Mouse (Mus musculus): ENCODE results near the gene Scn4b. TPM values are rescaled to one million over a fixed set of nuclear protein-coding genes. Genes with fewer than 3 reads are reported as not detected.

The Scn4b gene
- 0.12 TPM in 2 replicates for polyA plus RNA-seq (2014; fragmentation: Nextera tagmentation; extraction: Ambion mirVana)

GRCm38 (mm10) chr9:45138191-45139032 is at the start of gene Scn4b:
Scn4b (plus strand) TSS chr9:45138395.
- WGBS, result under 1% methylated on average over 74 of the region's 76 CpGs
- H3K4me1 ChIP-seq (ENCODE audit: control insufficient read depth, insufficient read depth, low read length), result 0 out of 2 replicates have a peak, but pooled peaks cover 3% of the 10 kb centered on the region
- ATAC-seq (ENCODE audit: insufficient read depth, low FRiP score, low TSS enrichment), result no peak

GRCm38 (mm10) chr9:45090811-45091210 is 47.4 kb upstream of the Scn4b start:
- H3K27me3 ChIP-seq (ENCODE audit: control insufficient read depth, insufficient read depth, low read length), result no peaks in the 10 kb centered on the region
- ATAC-seq (ENCODE audit: insufficient read depth, low FRiP score, low TSS enrichment) (no peak), DNase-seq (ENCODE audit: low spot score) (no peak)
- no peak overlapping the region for H3K9ac ChIP-seq (ENCODE audit: low read length)
- no peaks in the 10 kb centered on the region for H3K36me3 ChIP-seq (ENCODE audit: control insufficient read depth, insufficient read depth, low read length)
- H3K4me3 ChIP-seq (ENCODE audit: low read depth, low read length), result no peak overlapping the region
- whole genome bisulfite sequencing, result 69% methylated on average over 3 of the region's 3 CpGs
- H3K9me3 ChIP-seq (ENCODE audit: control insufficient read depth, low read length), result no peaks in the 10 kb centered on the region
- no peak overlapping the region for H3K27ac ChIP-seq (ENCODE audit: low read depth, low read length)
- no peak overlapping the region for H3K4me2 ChIP-seq (ENCODE audit: low read depth)
- no peaks in the 10 kb centered on the region for H3K4me1 ChIP-seq (ENCODE audit: control insufficient read depth, insufficient read depth, low read length)

More at GRCm38 (mm10) chr9:45138191-45139032, at the start of gene Scn4b:
- Histone ChIP-seq H3K4me3 (ENCODE audit: low read depth, low read length) (peak within 1 kb of the TSS; percentile 47), H3K4me2 (ENCODE audit: low read depth) (peak within 1 kb of the TSS; percentile 90), H3K36me3 (ENCODE audit: control insufficient read depth, insufficient read depth, low read length) (no peaks in the 10 kb centered on the region), H3K27me3 (ENCODE audit: control insufficient read depth, insufficient read depth, low read length) (peaks cover 40% of the 10 kb centered on the region), H3K9ac (ENCODE audit: low read length) (peak within 1 kb of the TSS; percentile 44), H3K9me3 (ENCODE audit: control insufficient read depth, low read length) (no peaks in the 10 kb centered on the region), H3K27ac (ENCODE audit: low read depth, low read length) (no peak within 1 kb of the TSS)
- peak; percentile 66 for DNase-seq (ENCODE audit: low spot score)

- Histone ChIP-seq H3K9ac (ENCODE audit: low read length) (no peak overlapping the region), H3K4me3 (ENCODE audit: low read depth, low read length) (no peak overlapping the region), H3K27me3 (ENCODE audit: control insufficient read depth, insufficient read depth, low read length) (no peaks in the 10 kb centered on the region), H3K4me1 (ENCODE audit: control insufficient read depth, insufficient read depth, low read length) (no peaks in the 10 kb centered on the region), H3K27ac (ENCODE audit: low read depth, low read length) (no peak overlapping the region), H3K36me3 (ENCODE audit: control insufficient read depth, insufficient read depth, low read length) (no peaks in the 10 kb centered on the region), H3K9me3 (ENCODE audit: control insufficient read depth, low read length) (no peaks in the 10 kb centered on the region), H3K4me2 (ENCODE audit: low read depth) (no peak overlapping the region)
- WGBS, result 62% methylated on average over 4 of the region's 4 CpGs
- no peak for DNase-seq (ENCODE audit: low spot score)
- no peak for ATAC-seq (ENCODE audit: insufficient read depth, low FRiP score, low TSS enrichment)
These were observed 45.6 kb upstream of the Scn4b start for GRCm38 (mm10) chr9:45092641-45093040.

GRCm38 (mm10) chr9:45095149-45095937 is 42.9 kb upstream of the Scn4b start:
- WGBS, result 82% methylated on average over 6 of the region's 6 CpGs
- ATAC-seq (ENCODE audit: insufficient read depth, low FRiP score, low TSS enrichment) (no peak), DNase-seq (ENCODE audit: low spot score) (no peak)
- Histone ChIP-seq H3K4me2 (ENCODE audit: low read depth) (no peak overlapping the region), H3K27me3 (ENCODE audit: control insufficient read depth, insufficient read depth, low read length) (no peaks in the 10 kb centered on the region), H3K36me3 (ENCODE audit: control insufficient read depth, insufficient read depth, low read length) (no peaks in the 10 kb centered on the region), H3K4me1 (ENCODE audit: control insufficient read depth, insufficient read depth, low read length) (no peaks in the 10 kb centered on the region), H3K27ac (ENCODE audit: low read depth, low read length) (no peak overlapping the region), H3K4me3 (ENCODE audit: low read depth, low read length) (no peak overlapping the region), H3K9ac (ENCODE audit: low read length) (no peak overlapping the region), H3K9me3 (ENCODE audit: control insufficient read depth, low read length) (no peaks in the 10 kb centered on the region)

- H3K4me2 ChIP-seq (ENCODE audit: low read depth), result no peak overlapping the region
- ATAC-seq (ENCODE audit: insufficient read depth, low FRiP score, low TSS enrichment), result no peak
- no peak overlapping the region for H3K4me3 ChIP-seq (ENCODE audit: low read depth, low read length)
- no peak for DNase-seq (ENCODE audit: low spot score)
- H3K4me1 ChIP-seq (ENCODE audit: control insufficient read depth, insufficient read depth, low read length), result no peaks in the 10 kb centered on the region
- H3K27ac ChIP-seq (ENCODE audit: low read depth, low read length), result no peak overlapping the region
- no peaks in the 10 kb centered on the region for H3K36me3 ChIP-seq (ENCODE audit: control insufficient read depth, insufficient read depth, low read length)
- H3K9me3 ChIP-seq (ENCODE audit: control insufficient read depth, low read length), result no peaks in the 10 kb centered on the region
- WGBS, result 91% methylated on average over 5 of the region's 5 CpGs
- no peaks in the 10 kb centered on the region for H3K27me3 ChIP-seq (ENCODE audit: control insufficient read depth, insufficient read depth, low read length)
- no peak overlapping the region for H3K9ac ChIP-seq (ENCODE audit: low read length)
These were observed 40.3 kb upstream of the Scn4b start for GRCm38 (mm10) chr9:45097877-45098276.

GRCm38 (mm10) chr9:45098426-45098825 is 39.8 kb upstream of the Scn4b start:
- WGBS, result 56% methylated on average over 3 of the region's 3 CpGs
- no peak for DNase-seq (ENCODE audit: low spot score)
- Histone ChIP-seq H3K27me3 (ENCODE audit: control insufficient read depth, insufficient read depth, low read length) (no peaks in the 10 kb centered on the region), H3K9me3 (ENCODE audit: control insufficient read depth, low read length) (no peaks in the 10 kb centered on the region), H3K27ac (ENCODE audit: low read depth, low read length) (no peak overlapping the region), H3K4me1 (ENCODE audit: control insufficient read depth, insufficient read depth, low read length) (no peaks in the 10 kb centered on the region), H3K36me3 (ENCODE audit: control insufficient read depth, insufficient read depth, low read length) (no peaks in the 10 kb centered on the region), H3K4me2 (ENCODE audit: low read depth) (no peak overlapping the region), H3K9ac (ENCODE audit: low read length) (no peak overlapping the region), H3K4me3 (ENCODE audit: low read depth, low read length) (no peak overlapping the region)
- no peak for ATAC-seq (ENCODE audit: insufficient read depth, low FRiP score, low TSS enrichment)

- no peaks in the 10 kb centered on the region for H3K9me3 ChIP-seq (ENCODE audit: control insufficient read depth, low read length)
- H3K27me3 ChIP-seq (ENCODE audit: control insufficient read depth, insufficient read depth, low read length), result no peaks in the 10 kb centered on the region
- ATAC-seq (ENCODE audit: insufficient read depth, low FRiP score, low TSS enrichment) (no peak), DNase-seq (ENCODE audit: low spot score) (no peak)
- WGBS, result 82% methylated on average over 1 of the region's 1 CpGs
- H3K9ac ChIP-seq (ENCODE audit: low read length), result no peak overlapping the region
- H3K4me3 ChIP-seq (ENCODE audit: low read depth, low read length), result no peak overlapping the region
- H3K27ac ChIP-seq (ENCODE audit: low read depth, low read length), result no peak overlapping the region
- no peaks in the 10 kb centered on the region for H3K36me3 ChIP-seq (ENCODE audit: control insufficient read depth, insufficient read depth, low read length)
- no peaks in the 10 kb centered on the region for H3K4me1 ChIP-seq (ENCODE audit: control insufficient read depth, insufficient read depth, low read length)
- H3K4me2 ChIP-seq (ENCODE audit: low read depth), result no peak overlapping the region
These were observed 35.7 kb upstream of the Scn4b start for GRCm38 (mm10) chr9:45102528-45102927.

GRCm38 (mm10) chr9:45103211-45103979 is 34.8 kb upstream of the Scn4b start:
- Histone ChIP-seq H3K9ac (ENCODE audit: low read length) (no peak overlapping the region), H3K4me2 (ENCODE audit: low read depth) (no peak overlapping the region), H3K4me1 (ENCODE audit: control insufficient read depth, insufficient read depth, low read length) (no peaks in the 10 kb centered on the region), H3K4me3 (ENCODE audit: low read depth, low read length) (no peak overlapping the region), H3K9me3 (ENCODE audit: control insufficient read depth, low read length) (no peaks in the 10 kb centered on the region), H3K36me3 (ENCODE audit: control insufficient read depth, insufficient read depth, low read length) (no peaks in the 10 kb centered on the region), H3K27me3 (ENCODE audit: control insufficient read depth, insufficient read depth, low read length) (no peaks in the 10 kb centered on the region), H3K27ac (ENCODE audit: low read depth, low read length) (no peak overlapping the region)
- DNase-seq (ENCODE audit: low spot score) (no peak), ATAC-seq (ENCODE audit: insufficient read depth, low FRiP score, low TSS enrichment) (no peak)
- WGBS, result 65% methylated on average over 11 of the region's 11 CpGs

All from neural tube, embryonic 11.5 days (tissue).